Comparison of ENCODE assay signal across 13 mouse cellular contexts in genomic region chr8:121773876-121774275, GRCm38 (mm10). TPM values are rescaled to one million over a fixed set of nuclear protein-coding genes. Genes with fewer than 3 reads are reported as not detected.
DNase-seq lines count a peak whose midpoint lies in the region.
"Had no signal": no experiment of that assay in that cellular context is flagged by ENCODE, and none has a peak within 500 bp of the region (broad histone marks: within the 10 kb centered on the region; RNA-seq: fewer than 3 reads in every experiment).

No protein-coding gene starts in this region.

- DNase-seq in brain, adult 2 months (ENCODE audit: low read depth, low spot score), result peak; percentile 54
- DNase-seq in layer of hippocampus, postnatal 25 days (ENCODE audit: extremely low spot score in 1 of 2, low spot score in 1 of 2), result no peak
- DNase-seq: adrenal gland, adult 2 months; adrenal gland, adult 8-10 months; adrenal gland, postnatal 10 days; adrenal gland, postnatal 14 days; adrenal gland, postnatal 25 days; adrenal gland, postnatal 36 days; B cell, adult 2 months; cerebellum, adult 11 months; cerebellum, adult 11-12 months; cerebellum, adult 8-10 months had no signal

RNA-seq across cellular contexts. Expression of gene Jph3, which starts 44.5 kb away (rescaled TPM):
- total RNA-seq in layer of hippocampus, postnatal 25 days (2021), result 100 to 1,000 TPM; 301 to 309 TPM
- total RNA-seq: MEL had no signal

RNA-seq across cellular contexts. Expression of gene Klhdc4, which starts 55.5 kb away (rescaled TPM):
- 10 to 100 TPM; 24.2 to 31.2 TPM for total RNA-seq in layer of hippocampus, postnatal 25 days (2021)
